Mouse (Mus musculus) limb, embryonic 13.5 days (tissue): ENCODE data around the gene Gvin1. TPM values are rescaled to one million over a fixed set of nuclear protein-coding genes. Genes with fewer than 3 reads are reported as not detected.
"Not testable (repeated sequence)": the region's sequence is repeated elsewhere in the genome, so short reads cannot be mapped to it uniquely, and the experiment has no call there.

Source experiments
- ATAC-seq: fragments of 200-750 bp; cut with Nextera tagmentation; 2 replicates; pipeline ENCODE4 v1.8.0; 2017; ENCODE audit warnings: low read depth, moderate number of reproducible peaks, moderate TSS enrichment; ENCODE audit not compliant: low FRiP score
- H3K27ac ChIP-seq: fragments of 300-500 bp; sonication (generic); 2 replicates; pipeline ENCODE4 v1.5.1; 2015; ENCODE audit warnings: inconsistent platforms, mild to moderate bottlenecking, moderate library complexity
- H3K27me3 ChIP-seq: fragments of 300-500 bp; sonication (generic); 2 replicates; pipeline ENCODE4 v1.6.1; 2015; ENCODE audit warnings: mild to moderate bottlenecking, inconsistent platforms
- H3K36me3 ChIP-seq: fragments of 300-500 bp; sonication (generic); 2 replicates; pipeline ENCODE4 v1.6.1; 2015; ENCODE audit warnings: inconsistent platforms, mild to moderate bottlenecking, moderate library complexity
- H3K4me1 ChIP-seq: fragments of 300-500 bp; sonication (generic); 2 replicates; pipeline ENCODE4 v1.6.1; 2015; ENCODE audit warnings: inconsistent platforms
- H3K4me2 ChIP-seq: fragments of 300-500 bp; sonication (generic); replicated peaks from 2 replicates; pipeline ENCODE4 v1.6.1; 2015; ENCODE audit warnings: inconsistent platforms, mild to moderate bottlenecking, moderate library complexity
- H3K4me3 ChIP-seq: fragments of 300-500 bp; sonication (generic); 2 replicates; pipeline ENCODE4 v1.5.1; 2015; ENCODE audit warnings: moderate library complexity, mild to moderate bottlenecking, inconsistent platforms
- H3K9ac ChIP-seq: fragments of 300-500 bp; sonication (generic); 2 replicates; pipeline ENCODE4 v1.6.1; 2015; ENCODE audit warnings: mild to moderate bottlenecking, inconsistent platforms
- H3K9me3 ChIP-seq: fragments of 300-500 bp; sonication (generic); 2 replicates; pipeline ENCODE4 v1.6.1; 2016; ENCODE audit warnings: inconsistent platforms
- WGBS: fragments of 180-500 bp; shearing (Covaris S2); methylation state at CpG from one replicate; pipeline ENCODE4 v1.1.7; 2015; 5-methylcytosine and 5-hydroxymethylcytosine counted together
- polyA plus RNA-seq: library from polyadenylated mRNA; unstranded; fragments of >200 nt; fragmentation: Nextera tagmentation; extraction: Ambion mirVana; gene quantifications from 2 replicates; pipeline ENCODE4 v1.2.1, GENCODE M21; 2015

Gvin1 gene
- polyA plus RNA-seq, 1 experiment from 2014 or later, result 0.17 TPM

- not testable (repeated sequence) for H3K9ac ChIP-seq, H3K4me1 ChIP-seq, H3K4me3 ChIP-seq
Measured at GRCm38 (mm10) chr7:106177065-106177464, 38.1 kb downstream of the Gvin1 start.

GRCm38 (mm10) chr7:106145013-106145754 lies 69.9 kb downstream of the Gvin1 start:
- not testable (repeated sequence) for H3K4me1 ChIP-seq, ATAC-seq, H3K9ac ChIP-seq, H3K27me3 ChIP-seq, H3K36me3 ChIP-seq, H3K27ac ChIP-seq, H3K4me3 ChIP-seq, H3K9me3 ChIP-seq, H3K4me2 ChIP-seq
- 100% methylated on average over 1 of the region's 2 CpGs for WGBS

More at GRCm38 (mm10) chr7:106177065-106177464, 38.1 kb downstream of the Gvin1 start:
- H3K4me2 ChIP-seq, H3K36me3 ChIP-seq, H3K9me3 ChIP-seq, H3K27ac ChIP-seq, ATAC-seq, H3K27me3 ChIP-seq: not testable (repeated sequence)

GRCm38 (mm10) chr7:106141128-106141895 lies 73.8 kb downstream of the Gvin1 start:
- H3K4me3 ChIP-seq, H3K27me3 ChIP-seq, H3K9ac ChIP-seq, H3K36me3 ChIP-seq, H3K27ac ChIP-seq, H3K4me2 ChIP-seq, H3K9me3 ChIP-seq, H3K4me1 ChIP-seq, ATAC-seq: not testable (repeated sequence)
- no CpG with 5 or more reads among the region's 1 CpGs for WGBS

- H3K36me3 ChIP-seq, H3K27ac ChIP-seq, ATAC-seq, H3K27me3 ChIP-seq, H3K4me2 ChIP-seq, H3K9me3 ChIP-seq, H3K4me1 ChIP-seq, H3K9ac ChIP-seq, H3K4me3 ChIP-seq: not testable (repeated sequence)
- no CpG with 5 or more reads among the region's 2 CpGs for WGBS
Measured at GRCm38 (mm10) chr7:106117090-106117948, 97.8 kb downstream of the Gvin1 start.
